Mouse (Mus musculus) megakaryocyte progenitor cell, adult 5-6 weeks (primary cell): ENCODE data around the gene Lyst. TPM values are rescaled to one million over a fixed set of nuclear protein-coding genes. Genes with fewer than 3 reads are reported as not detected.

Source experiments
- ATAC-seq: replicated peaks from 2 replicates; pipeline ENCODE4 v1.8.0; 2016; ENCODE audit warnings: mild to moderate bottlenecking, moderate TSS enrichment, inconsistent platforms; ENCODE audit not compliant: poor library complexity
- total RNA-seq, 2 experiments: library from RNA; stranded (forward) in 1 of 2; stranded (reverse) in 1 of 2; fragments of 157-497, 149-512 nt in 1 of 2; fragments of 200-1000 nt in 1 of 2; gene quantifications; 2 replicates each; pipeline versions ENCODE4 v1.2.3 to v1.2.4; 2015 to 2017

Lyst gene
- total RNA-seq, 2 experiments from 2014 or later, result 48.7 to 68.7 TPM

- no peak for ATAC-seq
Measured at GRCm38 (mm10) chr13:13824946-13825345, 234.7 kb downstream of the Lyst start.

GRCm38 (mm10) chr13:13826533-13826932 is 236.3 kb downstream of the Lyst start:
- no peak for ATAC-seq

DNA sequence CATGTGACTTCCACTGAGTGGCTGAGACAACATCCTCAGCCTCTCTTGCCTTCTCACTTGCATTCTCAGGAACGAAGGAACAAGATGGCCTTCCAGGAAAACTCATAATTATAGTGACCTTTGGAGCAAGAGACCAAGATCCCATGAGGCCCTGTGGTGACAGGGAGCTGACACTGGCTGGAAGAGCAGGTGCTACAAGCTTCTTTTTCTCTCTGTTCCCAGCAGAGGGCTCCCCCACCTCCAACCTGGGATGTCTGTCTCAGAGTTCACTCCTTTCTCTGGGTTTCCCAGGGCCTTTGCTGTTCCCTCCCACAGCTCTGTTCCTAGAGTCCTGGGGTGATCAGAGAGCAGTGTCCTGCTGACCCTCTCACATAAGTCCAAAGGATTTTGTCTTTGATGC is 237.9 kb downstream of the Lyst start:
- ATAC-seq, result no peak

Other genes starting within 250 kb of the Lyst start
- gene Gpr137b, start 196.4 kb upstream of the Lyst start, total RNA-seq (2015), result 0.64 and 0.91 TPM in 2 replicates
- gene Gpr137b, start 196.4 kb upstream of the Lyst start, total RNA-seq (2017), result 0.81 TPM in 1 of 2 replicates, not detected in the other
- not detected in 2 replicates for gene Nid1, start 152.8 kb upstream of the Lyst start, total RNA-seq (2015)
- gene Nid1, start 152.8 kb upstream of the Lyst start, total RNA-seq (2017), result under 0.01 TPM in 1 of 2 replicates, not detected in the other
- gene Gng4, start 193.7 kb downstream of the Lyst start, total RNA-seq (2015), result not detected in 2 replicates
- not detected in 2 replicates for gene Gng4, start 193.7 kb downstream of the Lyst start, total RNA-seq (2017)